Mouse (Mus musculus): Measurements from ENCODE around the gene Atf1.
A peak's percentile ranks its signal among the peaks of the same experiment; 100 is the strongest.

Atf1 gene

DNA sequence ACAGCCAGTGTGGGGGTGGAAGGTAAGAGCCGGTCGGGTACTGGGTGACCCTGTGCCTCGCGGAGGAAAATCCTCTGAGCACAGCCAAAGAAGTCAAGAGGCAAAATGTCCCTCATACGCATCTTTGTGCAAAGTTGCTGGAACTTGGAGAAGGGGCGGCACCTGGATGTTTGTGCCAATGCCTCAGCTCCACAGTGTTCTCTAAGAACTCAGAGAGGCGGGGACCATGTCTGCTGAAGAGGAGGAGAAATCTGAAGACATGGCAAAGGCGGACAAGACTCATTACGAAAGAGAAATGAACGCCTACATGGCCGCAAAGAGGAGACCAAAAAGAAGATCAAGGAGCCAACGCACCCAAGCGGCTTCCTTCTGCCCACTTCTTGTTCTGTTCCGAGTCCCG, 73.9 kb downstream of the Atf1 start:
- ATAC-seq (ENCODE audit: insufficient number of reproducible peaks, low FRiP score, low TSS enrichment): no peak

DNA sequence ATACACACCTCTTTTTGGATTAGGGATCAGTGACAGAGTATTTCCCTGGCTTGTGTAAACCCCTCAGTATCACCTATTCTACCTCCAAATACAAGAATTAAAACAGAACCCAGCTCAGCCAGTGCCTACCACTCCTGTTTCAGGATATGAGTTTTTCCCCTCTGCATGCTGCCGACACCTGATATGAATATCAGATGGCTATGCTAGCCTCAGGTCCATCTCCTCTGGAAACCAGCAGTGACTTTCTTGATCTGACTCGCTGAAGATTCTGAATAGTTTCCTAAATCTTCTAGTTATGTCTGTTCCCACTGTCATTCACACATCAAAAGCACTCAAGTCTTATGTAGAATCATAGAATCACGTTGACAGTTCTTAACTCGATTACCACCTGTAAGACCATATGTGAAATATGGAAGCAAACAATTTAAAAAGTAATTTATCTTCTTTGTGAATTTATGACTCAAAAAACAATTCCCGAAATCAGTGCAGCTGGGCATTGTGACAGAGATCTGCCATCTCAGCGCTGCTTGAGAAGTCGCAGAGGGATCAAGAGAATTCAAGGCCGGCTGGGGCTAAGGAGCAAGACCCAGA, 75.9 kb downstream of the Atf1 start:
- ATAC-seq (ENCODE audit: insufficient number of reproducible peaks, low FRiP score, low TSS enrichment): no peak

DNA sequence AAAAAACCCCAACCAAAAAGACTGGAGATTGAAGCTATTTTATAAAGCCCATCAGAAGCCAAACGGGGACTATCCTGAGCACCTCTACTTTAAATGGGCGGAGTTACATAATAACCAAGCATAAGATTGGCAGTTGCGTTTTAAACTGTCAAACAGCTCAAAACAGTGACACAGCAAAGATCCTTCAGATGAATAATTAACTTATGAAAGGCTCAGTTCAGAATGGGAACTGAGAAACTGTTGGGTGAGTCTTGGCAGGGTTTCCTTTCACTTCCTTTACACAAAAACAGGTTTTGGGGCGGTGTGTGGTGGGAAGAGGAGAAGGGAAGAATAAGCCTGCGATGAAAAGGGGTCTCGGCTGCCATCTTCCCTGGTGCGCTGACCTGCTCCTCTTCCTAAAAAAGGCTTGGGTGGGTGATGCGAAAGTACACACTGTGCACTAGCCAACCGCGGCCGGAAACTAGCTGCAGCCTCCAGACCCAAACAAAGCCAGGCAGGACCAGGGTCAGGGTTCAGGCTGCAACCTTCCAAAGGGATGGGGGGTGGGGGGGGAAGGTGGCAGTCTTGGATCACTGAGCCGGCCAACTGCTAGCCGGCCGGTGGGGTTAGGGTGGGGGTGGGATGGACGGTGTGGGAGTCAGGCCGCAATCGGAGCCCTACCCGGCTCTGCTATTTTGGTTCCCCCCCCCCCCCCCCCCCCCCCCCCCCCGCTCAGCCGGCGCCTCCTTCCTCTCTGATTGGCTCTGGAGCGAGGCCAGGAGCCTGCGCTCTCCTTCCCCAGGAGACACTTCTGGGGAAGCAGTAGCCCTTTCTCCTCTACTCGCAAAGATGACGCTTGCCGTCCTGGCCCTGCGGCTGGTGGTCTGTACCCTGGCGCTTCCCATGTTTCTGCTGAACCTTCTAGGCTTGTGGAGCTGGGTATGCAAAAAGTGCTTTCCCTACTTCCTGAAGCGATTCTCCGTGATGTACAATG, 76.7 kb downstream of the Atf1 start, which contains the start of gene Mettl7a1:
TSS of gene Mettl7a1 (plus strand) at position 122 of the 973 bp plus-strand sequence.
- peak; percentile 78 for ATAC-seq (ENCODE audit: insufficient number of reproducible peaks, low FRiP score, low TSS enrichment)

DNA sequence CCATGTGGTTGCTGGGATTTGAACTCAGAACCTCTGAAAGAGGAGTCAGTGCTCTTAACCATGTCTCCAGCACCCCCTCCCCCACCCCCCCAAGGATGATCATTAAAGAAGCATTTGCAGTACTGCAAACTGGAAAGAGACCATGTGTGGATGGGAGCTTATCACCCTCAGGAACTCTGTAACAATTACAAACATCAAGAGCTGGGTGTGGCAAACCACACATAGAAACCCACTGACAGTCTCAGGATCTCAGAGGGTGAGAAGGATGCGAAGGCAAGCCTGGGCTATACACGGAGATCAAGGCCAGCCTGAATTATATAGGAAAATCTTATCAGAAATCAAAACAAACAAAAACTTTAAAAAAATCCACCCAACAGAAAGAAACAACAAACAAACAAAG, 78.6 kb downstream of the Atf1 start:
- no peak for ATAC-seq (ENCODE audit: insufficient number of reproducible peaks, low FRiP score, low TSS enrichment)

DNA sequence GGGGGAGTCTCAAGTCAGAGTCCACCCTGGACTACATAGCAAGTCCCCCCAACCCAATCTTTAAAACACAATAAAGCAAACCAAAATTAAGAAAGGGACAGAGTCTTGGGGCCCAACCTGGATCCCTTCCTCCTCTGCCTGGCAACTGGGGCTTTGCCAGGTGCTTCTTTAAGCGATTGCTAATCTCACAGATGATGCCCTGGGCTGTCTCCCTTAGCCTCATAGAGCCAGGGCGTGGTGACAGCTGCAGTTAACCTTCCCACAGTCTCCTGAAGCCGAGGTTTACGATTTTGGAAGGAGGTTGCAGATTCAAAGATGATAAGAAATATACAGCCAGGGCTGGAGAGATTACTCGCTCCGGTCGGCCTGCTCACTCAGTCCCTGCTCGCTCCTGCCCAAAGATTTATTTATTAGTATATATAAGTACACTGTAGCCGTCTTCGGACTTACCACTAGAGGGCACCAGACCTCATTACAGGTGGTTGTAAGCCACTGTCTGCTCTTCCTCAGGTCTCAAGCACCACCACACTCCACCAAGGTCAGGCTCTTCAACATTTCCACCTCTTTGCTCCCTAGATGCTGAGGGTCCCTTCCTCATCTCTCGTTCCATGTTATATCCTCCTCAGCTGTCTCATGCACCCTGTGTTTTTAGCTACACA, 79.9 kb downstream of the Atf1 start:
- ATAC-seq (ENCODE audit: insufficient number of reproducible peaks, low FRiP score, low TSS enrichment): 0 out of 2 replicates have a peak, but pooled peaks have one; percentile 17
